Mouse (Mus musculus): ENCODE data around the gene Dcaf11. TPM values are rescaled to one million over a fixed set of nuclear protein-coding genes. Genes with fewer than 3 reads are reported as not detected.

The Dcaf11 gene
- polyA plus RNA-seq, 1 experiment from 2014 or later = 53.9 TPM

GRCm38 (mm10) chr14:55554635-55555034 lies 5.2 kb upstream of the Dcaf11 start:
- no peak for ATAC-seq (ENCODE audit: insufficient read depth)

GRCm38 (mm10) chr14:55555788-55556187 lies 4.0 kb upstream of the Dcaf11 start:
- Histone ChIP-seq H3K4me2 (no peak overlapping the region), H3K9me3 (ENCODE audit: low read depth, low read length) (no peaks in the 10 kb centered on the region), H3K36me3 (ENCODE audit: insufficient read depth) (no peaks in the 10 kb centered on the region), H3K27me3 (ENCODE audit: insufficient read depth, low read length) (no peaks in the 10 kb centered on the region), H3K4me3 (ENCODE audit: low read depth, low read length) (no peak overlapping the region), H3K27ac (ENCODE audit: low read depth) (no peak overlapping the region), H3K9ac (no peak overlapping the region), H3K4me1 (ENCODE audit: insufficient read depth) (no peaks in the 10 kb centered on the region)
- ATAC-seq (ENCODE audit: insufficient read depth) (no peak), DNase-seq (no peak)
- TF ChIP-seq CTCF (IDR thresholded peaks at IDR 0.05; ENCODE audit: low read depth) = no peak
- 70% methylated on average over 3 of the region's 3 CpGs for WGBS

More at GRCm38 (mm10) chr14:55554635-55555034, 5.2 kb upstream of the Dcaf11 start:
- H3K9ac ChIP-seq = no peak overlapping the region
- H3K4me1 ChIP-seq (ENCODE audit: insufficient read depth) = no peaks in the 10 kb centered on the region
- no peak for DNase-seq
- no peaks in the 10 kb centered on the region for H3K9me3 ChIP-seq (ENCODE audit: low read depth, low read length)
- no peak for TF ChIP-seq CTCF (IDR thresholded peaks at IDR 0.05; ENCODE audit: low read depth)
- peaks cover 7% of the 10 kb centered on the region; the same call in 1 of the 2 replicates for H3K36me3 ChIP-seq (ENCODE audit: insufficient read depth)
- no peak overlapping the region for H3K27ac ChIP-seq (ENCODE audit: low read depth)
- no peaks in the 10 kb centered on the region for H3K27me3 ChIP-seq (ENCODE audit: insufficient read depth, low read length)
- H3K4me2 ChIP-seq = no peak overlapping the region
- no peak overlapping the region for H3K4me3 ChIP-seq (ENCODE audit: low read depth, low read length)

GRCm38 (mm10) chr14:55557003-55557402 lies 2.8 kb upstream of the Dcaf11 start:
- Histone ChIP-seq H3K27ac (ENCODE audit: low read depth) (0 out of 2 replicates have a peak overlapping the region, but pooled peaks have one; percentile 32), H3K4me1 (ENCODE audit: insufficient read depth) (0 out of 2 replicates have a peak, but pooled peaks cover 5% of the 10 kb centered on the region), H3K9ac (no peak overlapping the region), H3K4me3 (ENCODE audit: low read depth, low read length) (no peak overlapping the region), H3K4me2 (no peak overlapping the region), H3K36me3 (ENCODE audit: insufficient read depth) (no peaks in the 10 kb centered on the region), H3K9me3 (ENCODE audit: low read depth, low read length) (no peaks in the 10 kb centered on the region), H3K27me3 (ENCODE audit: insufficient read depth, low read length) (no peaks in the 10 kb centered on the region)
- DNase-seq (peak; percentile 88), ATAC-seq (ENCODE audit: insufficient read depth) (no peak)
- TF ChIP-seq CTCF (IDR thresholded peaks at IDR 0.05; ENCODE audit: low read depth) = peak; percentile 86
- WGBS = 21% methylated on average over 5 of the region's 5 CpGs

GRCm38 (mm10) chr14:55557587-55557986 lies 2.2 kb upstream of the Dcaf11 start:
- Histone ChIP-seq H3K4me2 (no peak overlapping the region), H3K4me3 (ENCODE audit: low read depth, low read length) (no peak overlapping the region), H3K4me1 (ENCODE audit: insufficient read depth) (0 out of 2 replicates have a peak, but pooled peaks cover 5% of the 10 kb centered on the region), H3K27me3 (ENCODE audit: insufficient read depth, low read length) (no peaks in the 10 kb centered on the region), H3K36me3 (ENCODE audit: insufficient read depth) (no peaks in the 10 kb centered on the region), H3K9me3 (ENCODE audit: low read depth, low read length) (no peaks in the 10 kb centered on the region), H3K9ac (no peak overlapping the region), H3K27ac (ENCODE audit: low read depth) (no peak overlapping the region)
- no peak for TF ChIP-seq CTCF (IDR thresholded peaks at IDR 0.05; ENCODE audit: low read depth)
- DNase-seq (no peak), ATAC-seq (ENCODE audit: insufficient read depth) (no peak)
- 81% methylated on average over 3 of the region's 3 CpGs for WGBS

GRCm38 (mm10) chr14:55558740-55559448 lies 912 bp upstream of the Dcaf11 start:
- peak overlapping the region; percentile 73 for H3K4me3 ChIP-seq (ENCODE audit: low read depth, low read length)
- H3K27ac ChIP-seq (ENCODE audit: low read depth) = peak overlapping the region; percentile 98
- peaks cover 7% of the 10 kb centered on the region for H3K36me3 ChIP-seq (ENCODE audit: insufficient read depth)
- no peaks in the 10 kb centered on the region for H3K9me3 ChIP-seq (ENCODE audit: low read depth, low read length)
- no peaks in the 10 kb centered on the region for H3K27me3 ChIP-seq (ENCODE audit: insufficient read depth, low read length)
- peak overlapping the region; percentile 81 for H3K4me2 ChIP-seq
- WGBS = 46% methylated on average over 6 of the region's 6 CpGs
- H3K9ac ChIP-seq = peak overlapping the region; percentile 77; the same call in 1 of the 2 replicates
- 0 out of 2 replicates have a peak, but pooled peaks cover 5% of the 10 kb centered on the region for H3K4me1 ChIP-seq (ENCODE audit: insufficient read depth)
- DNase-seq = no peak
- no peak for ATAC-seq (ENCODE audit: insufficient read depth)
- TF ChIP-seq CTCF (IDR thresholded peaks at IDR 0.05; ENCODE audit: low read depth) = no peak

GRCm38 (mm10) chr14:55560202-55561073 lies 632 bp downstream of the Dcaf11 start, which contains the start of gene A730061H03Rik:
TSS of gene A730061H03Rik (minus strand) at chr14:55560406.
- Histone ChIP-seq H3K27me3 (ENCODE audit: insufficient read depth, low read length) (no peaks in the 10 kb centered on the region), H3K9ac (peak within 1 kb of the TSS; percentile 77), H3K4me2 (peak within 1 kb of the TSS; percentile 81), H3K27ac (ENCODE audit: low read depth) (peak within 1 kb of the TSS; percentile 98), H3K9me3 (ENCODE audit: low read depth, low read length) (no peaks in the 10 kb centered on the region), H3K4me1 (ENCODE audit: insufficient read depth) (0 out of 2 replicates have a peak, but pooled peaks cover 5% of the 10 kb centered on the region), H3K36me3 (ENCODE audit: insufficient read depth) (peaks cover 23% of the 10 kb centered on the region), H3K4me3 (ENCODE audit: low read depth, low read length) (peak within 1 kb of the TSS; percentile 73)
- ATAC-seq (ENCODE audit: insufficient read depth) = peak; percentile 95
- WGBS = under 1% methylated on average over 51 of the region's 51 CpGs
- peak; percentile 99 for DNase-seq
- 0 out of 2 replicates have a peak, but pooled peaks have one; percentile 21 for TF ChIP-seq CTCF (IDR thresholded peaks at IDR 0.05; ENCODE audit: low read depth)
